Mouse (Mus musculus): Measurements from ENCODE around the gene Gdpgp1. TPM values are rescaled to one million over a fixed set of nuclear protein-coding genes. Genes with fewer than 3 reads are reported as not detected.

Gdpgp1 gene
- total RNA-seq, 4 experiments from 2014 or later = 0.56 to 1.3 (median 0.83) TPM

DNA sequence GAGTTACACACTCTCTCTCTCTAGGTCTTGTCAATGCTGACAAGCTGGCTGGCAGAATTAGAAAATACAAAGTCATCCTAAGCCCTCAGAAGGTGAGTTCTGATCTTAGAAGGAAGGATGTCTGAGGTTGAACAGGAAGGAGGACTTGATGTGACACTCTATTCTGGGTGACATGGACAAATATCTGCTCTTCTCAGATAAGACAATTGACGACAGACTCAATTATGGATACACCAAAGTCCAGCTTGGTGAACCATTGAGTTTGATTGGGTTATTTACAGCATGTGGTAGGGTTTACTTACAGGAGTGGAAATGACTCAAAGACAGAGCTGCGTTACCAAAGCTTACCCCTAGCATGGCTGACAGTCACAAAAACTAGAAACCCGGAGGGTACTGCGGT, 43.7 kb downstream of the Gdpgp1 start:
- no peak for DNase-seq (ENCODE audit: low spot score in 2 of 2)

DNA sequence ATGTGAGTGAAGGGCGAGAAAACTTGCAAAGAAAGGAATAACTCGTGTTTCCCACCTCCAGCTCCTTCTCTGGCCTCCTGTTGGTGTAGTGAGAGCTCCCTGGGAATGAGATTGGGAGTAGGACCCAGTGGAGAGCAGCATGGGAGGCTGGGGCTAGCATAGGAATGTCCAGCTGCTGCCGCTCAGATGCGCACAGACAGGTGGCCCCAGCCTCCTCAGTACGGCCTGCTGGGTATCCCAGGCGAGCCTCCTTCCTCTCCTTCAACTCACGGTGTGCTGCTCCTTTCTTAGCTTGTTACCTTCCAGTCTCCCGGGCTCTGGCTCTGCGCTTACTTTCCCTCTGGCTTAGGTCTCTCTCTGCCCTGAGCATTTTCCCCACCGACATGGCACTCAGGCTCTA, 47.4 kb downstream of the Gdpgp1 start:
- DNase-seq (ENCODE audit: low spot score in 2 of 2) = no peak

DNA sequence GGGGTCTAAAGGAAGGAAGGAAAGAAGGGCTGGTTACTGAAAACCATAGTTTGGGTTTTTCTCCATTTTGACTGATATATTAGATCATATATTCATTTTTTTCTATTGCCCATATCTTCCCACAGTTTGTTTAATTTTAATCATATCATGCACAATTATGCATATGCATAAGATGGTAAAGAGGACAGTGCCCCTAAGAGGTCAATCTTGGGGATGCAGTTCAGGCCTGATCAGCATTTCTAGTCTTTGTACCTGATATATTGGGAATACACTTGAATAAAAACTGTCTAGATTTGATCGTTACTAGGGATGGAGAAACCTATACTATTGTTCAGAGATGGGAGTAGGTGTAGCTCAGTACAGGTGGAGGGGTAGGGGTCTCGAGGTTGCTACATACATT, 48.3 kb downstream of the Gdpgp1 start:
- no peak for DNase-seq (ENCODE audit: low spot score in 2 of 2)

DNA sequence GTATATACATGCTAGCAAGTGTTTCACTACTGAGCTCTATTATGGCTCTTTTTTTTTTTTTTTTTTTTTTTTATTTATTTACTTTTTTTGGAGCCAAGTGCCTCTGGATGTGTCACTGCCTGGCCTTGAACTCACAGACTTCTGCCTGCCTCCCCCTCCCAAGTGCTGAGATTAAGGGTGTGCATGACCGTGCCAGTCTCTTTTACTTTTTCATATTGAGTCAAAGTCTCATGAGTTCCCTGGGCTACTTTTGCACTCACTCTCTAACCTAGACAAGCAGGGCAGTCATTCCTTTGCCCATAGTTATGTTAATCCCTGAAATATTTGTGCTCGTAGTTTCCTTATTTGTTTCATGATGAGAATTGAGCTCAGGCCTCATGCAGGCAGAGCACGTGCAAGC, 49.0 kb downstream of the Gdpgp1 start:
- DNase-seq (ENCODE audit: low spot score in 2 of 2) = no peak

DNA sequence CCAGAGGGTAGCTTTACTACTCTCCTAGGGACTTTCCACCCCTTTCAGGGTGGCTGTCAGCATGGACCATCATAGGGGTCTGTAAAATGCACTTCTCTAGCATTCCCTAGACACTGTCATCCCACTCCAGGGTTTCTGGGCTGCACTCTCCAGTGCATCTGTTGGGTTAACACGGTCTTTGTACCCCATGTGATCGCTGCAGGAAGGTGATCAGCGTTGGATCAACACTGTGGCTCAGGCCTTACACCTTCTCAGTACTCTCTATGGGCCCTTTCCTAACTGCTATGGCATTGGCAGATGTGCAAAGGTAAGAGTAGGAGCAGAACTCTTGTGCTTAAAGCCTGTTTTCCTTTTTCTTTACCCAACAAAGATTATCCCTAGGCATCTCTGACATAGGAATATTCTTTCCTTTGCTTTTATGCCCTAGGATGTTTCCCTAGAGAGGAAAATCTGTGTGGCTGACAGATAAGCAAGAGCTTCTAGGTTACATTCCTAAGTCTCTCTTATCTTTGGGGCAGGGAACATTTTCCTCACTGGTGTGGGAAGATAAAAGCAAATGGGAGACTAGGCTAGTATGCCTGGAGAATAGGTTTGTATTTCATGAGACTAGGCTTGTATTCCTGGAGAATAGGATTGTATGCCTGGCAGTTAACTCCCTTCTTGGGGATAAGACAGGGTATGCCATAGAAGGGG, 50.7 kb downstream of the Gdpgp1 start:
- no peak for DNase-seq (ENCODE audit: low spot score in 2 of 2)

DNA sequence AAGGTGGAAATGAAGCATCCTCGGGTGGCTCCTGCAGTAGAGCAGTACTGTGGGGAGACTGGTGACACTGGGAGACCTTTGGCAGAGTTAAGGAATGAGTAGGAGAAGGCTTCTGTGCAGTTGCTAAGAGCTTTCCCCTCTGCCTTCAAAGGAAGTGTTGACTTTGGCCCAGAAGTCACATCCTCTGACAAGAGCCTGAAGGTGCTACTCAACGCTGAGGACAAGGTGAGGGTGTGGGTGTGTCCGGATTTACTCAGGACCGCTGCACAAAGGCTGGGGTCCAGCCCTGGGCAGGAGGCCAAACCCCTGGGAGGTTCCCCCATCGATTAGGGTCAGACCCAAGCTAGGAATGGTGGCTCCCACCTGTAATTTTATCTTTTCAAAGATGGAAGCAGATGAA, 51.7 kb downstream of the Gdpgp1 start:
- DNase-seq (ENCODE audit: low spot score in 2 of 2) = no peak

DNA sequence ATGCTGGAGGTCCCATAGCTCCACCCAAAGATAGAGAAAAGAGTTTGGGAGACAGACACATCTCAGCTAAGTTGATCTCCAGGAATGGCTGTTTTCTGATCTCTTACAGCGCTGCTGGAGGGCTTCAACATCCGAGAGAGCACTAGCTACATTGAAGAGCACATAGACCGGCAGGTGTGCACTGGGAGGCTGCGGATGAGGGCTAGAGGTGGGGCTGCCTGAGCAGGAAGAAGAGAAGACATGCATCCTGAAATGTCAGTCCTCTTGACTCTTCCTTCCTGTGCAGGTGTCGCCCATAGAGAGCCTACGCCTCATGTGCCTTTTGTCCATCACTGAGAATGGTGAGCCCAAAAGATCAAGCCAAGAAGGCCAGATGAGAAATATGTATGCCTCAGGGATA, 53.1 kb downstream of the Gdpgp1 start:
- DNase-seq (ENCODE audit: low spot score in 2 of 2) = no peak

DNA sequence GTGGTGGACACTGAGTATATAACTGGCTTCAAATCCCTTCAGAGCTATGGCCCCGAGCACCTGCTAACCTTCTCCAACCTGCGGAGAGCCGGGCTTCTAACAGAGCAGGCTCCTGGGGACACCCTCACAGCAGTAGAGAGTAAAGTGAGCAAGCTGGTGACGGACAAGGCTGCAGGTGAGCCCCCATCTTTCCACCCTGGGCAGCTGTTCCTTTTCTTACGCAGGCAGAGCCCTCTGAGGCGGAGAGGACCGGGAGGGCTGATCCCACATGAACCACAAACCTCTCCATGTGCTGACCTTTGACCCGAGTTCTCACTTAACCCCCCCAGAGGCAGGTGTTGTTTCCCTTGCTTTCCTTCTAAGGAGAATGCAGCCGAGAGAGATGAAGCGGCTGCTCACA, 55.1 kb downstream of the Gdpgp1 start:
- no peak for DNase-seq (ENCODE audit: low spot score in 2 of 2)

Other genes starting within 250 kb of the Gdpgp1 start
- gene Zfp710, start 208.1 kb upstream of the Gdpgp1 start, total RNA-seq (2022) = 10 to 100 TPM; 18.5 to 37.8 (median 27.3) TPM
- 100 to 1,000 TPM; 295 to 383 (median 326) TPM for gene Idh2, start 117.5 kb upstream of the Gdpgp1 start, total RNA-seq (2022)
- gene Sema4b, start 46.0 kb upstream of the Gdpgp1 start, total RNA-seq (2022) = 1 to 10 TPM in 3 of 4 experiments, under 1 TPM in 1; 0.92 to 2.1 (median 1.5) TPM
- gene Cib1, start 52 bp upstream of the Gdpgp1 start, total RNA-seq (2022) = 1 to 10 TPM; 4.8 to 6.2 (median 5.8) TPM
- gene Ttll13, start 13.5 kb downstream of the Gdpgp1 start, total RNA-seq (2022) = under 1 TPM in 2 of 4 experiments, not detected in 2; 0.20 to 0.48 TPM
- 10 to 100 TPM; 22.8 to 25.3 (median 24.9) TPM for gene Ngrn, start 28.4 kb downstream of the Gdpgp1 start, total RNA-seq (2022)
- 1 to 10 TPM; 2.7 to 3.6 (median 3.3) TPM for gene Vps33b, start 36.8 kb downstream of the Gdpgp1 start, total RNA-seq (2022)
- under 1 TPM in 1 of 4 experiments, not detected in 3; 0.17 TPM for gene Prc1, start 61.6 kb downstream of the Gdpgp1 start, total RNA-seq (2022)
- 1 to 10 TPM; 5.6 to 7.7 (median 6.5) TPM for gene Rccd1, start 91.6 kb downstream of the Gdpgp1 start, total RNA-seq (2022)
- 10 to 100 TPM; 10.4 to 14.9 (median 12.0) TPM for gene Unc45a, start 108.1 kb downstream of the Gdpgp1 start, total RNA-seq (2022)
- 10 to 100 TPM; 22.9 to 26.1 (median 24.6) TPM for gene Hddc3, start 110.2 kb downstream of the Gdpgp1 start, total RNA-seq (2022)
- 100 to 1,000 TPM; 139 to 171 (median 148) TPM for gene Man2a2, start 138.5 kb downstream of the Gdpgp1 start, total RNA-seq (2022)
- gene Fes, start 155.1 kb downstream of the Gdpgp1 start, total RNA-seq (2022) = 1 to 10 TPM; 1.7 to 2.7 (median 2.4) TPM
- gene Furin, start 172.6 kb downstream of the Gdpgp1 start, total RNA-seq (2022) = 10 to 100 TPM; 50.3 to 60.1 (median 56.7) TPM